Mouse (Mus musculus): ENCODE measurements around the gene Suds3.

Suds3 gene

DNA sequence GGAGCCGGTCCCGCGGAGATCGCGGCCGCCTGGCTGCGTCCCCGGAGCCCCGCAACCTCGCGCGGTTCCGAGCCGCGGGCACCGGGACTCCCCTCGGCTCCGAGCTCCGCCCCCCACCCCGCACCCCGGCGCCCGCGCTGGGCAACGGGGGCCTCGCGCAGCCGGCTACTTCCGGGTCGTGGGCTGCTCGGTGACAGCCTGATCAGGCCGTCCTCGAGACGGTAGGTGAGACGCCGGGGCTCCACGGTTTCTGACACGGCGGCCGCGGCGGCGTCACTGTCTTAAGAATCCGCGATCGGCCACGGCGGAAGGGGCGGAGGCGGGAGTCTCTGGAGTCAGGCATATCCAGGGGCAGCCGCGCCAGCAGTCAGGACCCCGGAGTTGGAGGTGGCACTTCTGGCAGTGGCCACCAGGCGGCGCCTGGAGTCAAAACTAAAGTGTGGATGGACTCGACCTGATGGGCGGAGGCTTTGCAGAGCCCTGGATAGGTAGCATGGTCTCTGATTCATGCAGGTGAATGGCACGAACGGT, at the start of gene Suds3:
Suds3 (minus strand) TSS at position 278 of the 531 bp plus-strand sequence.
- DNase-seq (ENCODE audit: low read depth, low spot score), result peak; percentile 87

DNA sequence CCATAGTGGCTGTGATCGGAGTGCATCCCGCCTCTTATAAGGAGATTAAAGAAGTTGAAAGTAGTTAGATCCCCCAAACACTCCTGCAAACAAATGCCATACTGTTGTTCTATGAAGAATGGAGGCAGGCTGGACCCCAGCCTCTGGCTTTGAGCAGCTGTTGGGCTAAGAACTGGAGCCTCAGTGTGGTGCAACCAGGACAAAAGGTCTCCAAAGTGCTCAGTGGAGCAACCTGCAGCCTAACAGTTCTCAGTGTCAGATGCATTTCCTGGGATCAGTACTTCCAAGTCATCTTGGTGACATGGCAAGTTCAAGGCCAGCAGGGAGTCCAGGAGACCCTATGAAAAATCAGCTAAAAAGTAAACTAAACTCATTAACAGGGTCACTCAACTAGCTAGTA, 49.0 kb upstream of the Suds3 start:
- no peak for DNase-seq (ENCODE audit: low read depth, low spot score)

GRCm38 (mm10) chr5:117164516-117164915, 48.6 kb upstream of the Suds3 start:
- DNase-seq (ENCODE audit: low read depth, low spot score), result no peak

- DNase-seq (ENCODE audit: low read depth, low spot score), result no peak
These were observed 47.9 kb upstream of the Suds3 start for GRCm38 (mm10) chr5:117163790-117164189.

GRCm38 (mm10) chr5:117160499-117160898, 44.6 kb upstream of the Suds3 start:
- no peak for DNase-seq (ENCODE audit: low read depth, low spot score)

DNA sequence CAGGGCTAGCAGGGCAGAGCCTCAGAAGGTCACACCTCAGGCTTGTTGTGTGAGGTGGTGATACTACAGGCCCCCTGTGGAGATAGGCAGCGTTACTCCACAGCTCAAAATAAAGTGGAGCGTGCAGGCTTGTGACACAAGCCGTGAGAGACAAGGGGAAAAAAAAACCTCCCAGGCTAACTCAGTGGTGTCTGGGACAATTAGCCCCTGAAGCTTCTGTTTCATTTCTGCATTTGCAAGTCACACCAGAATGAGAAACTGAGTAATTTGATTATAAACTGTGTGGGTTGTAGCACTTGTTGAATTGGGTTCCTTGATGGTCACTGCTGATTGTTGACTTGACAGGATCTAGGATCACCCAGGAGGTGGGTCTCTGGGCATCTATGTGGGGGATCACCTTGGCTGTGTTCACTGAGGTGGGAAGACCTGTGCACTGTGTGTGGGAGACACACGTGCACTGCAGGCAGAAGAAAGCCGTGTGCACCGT, 43.9 kb upstream of the Suds3 start:
- no peak for DNase-seq (ENCODE audit: low read depth, low spot score)

- DNase-seq (ENCODE audit: low read depth, low spot score), result no peak
These were observed 43.4 kb upstream of the Suds3 start for GRCm38 (mm10) chr5:117159326-117159725.

DNA sequence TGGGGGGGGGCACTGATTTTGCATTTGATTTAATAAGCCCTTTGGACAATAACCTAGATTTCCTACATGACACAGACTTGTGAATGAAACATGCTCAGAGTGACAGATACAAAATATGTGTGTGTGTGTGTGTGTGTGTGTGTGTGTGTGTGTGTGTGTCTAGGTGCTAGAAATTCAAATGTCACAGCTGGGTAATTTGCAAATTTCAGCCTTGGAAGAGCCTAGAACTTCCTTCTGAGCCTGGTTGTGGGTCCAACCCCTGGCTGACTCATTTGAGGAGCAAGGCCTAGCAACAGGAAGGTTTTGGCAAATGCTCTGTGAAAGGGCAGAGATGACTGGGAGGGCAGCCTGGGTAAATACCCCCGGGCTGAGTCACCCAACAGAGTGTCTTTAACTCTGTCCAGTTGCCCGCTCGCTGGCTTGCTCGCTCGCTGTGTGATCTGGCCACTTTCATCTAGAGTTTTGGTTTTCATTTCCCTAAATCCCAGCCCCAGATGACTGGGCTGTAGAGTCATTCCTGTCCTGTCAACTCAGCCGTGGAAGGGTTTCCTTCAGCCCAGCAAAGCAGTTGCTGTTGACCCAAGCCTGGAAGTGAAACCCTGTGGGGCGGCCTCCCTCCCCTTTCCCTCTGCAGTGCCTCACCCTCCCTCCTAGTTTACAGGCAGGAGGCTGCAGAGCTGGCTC, 42.6 kb upstream of the Suds3 start:
- DNase-seq (ENCODE audit: low read depth, low spot score), result peak; percentile 69

- peak; percentile 66 for DNase-seq (ENCODE audit: low read depth, low spot score)
These were observed 37.7 kb upstream of the Suds3 start for GRCm38 (mm10) chr5:117153527-117154091.

DNA sequence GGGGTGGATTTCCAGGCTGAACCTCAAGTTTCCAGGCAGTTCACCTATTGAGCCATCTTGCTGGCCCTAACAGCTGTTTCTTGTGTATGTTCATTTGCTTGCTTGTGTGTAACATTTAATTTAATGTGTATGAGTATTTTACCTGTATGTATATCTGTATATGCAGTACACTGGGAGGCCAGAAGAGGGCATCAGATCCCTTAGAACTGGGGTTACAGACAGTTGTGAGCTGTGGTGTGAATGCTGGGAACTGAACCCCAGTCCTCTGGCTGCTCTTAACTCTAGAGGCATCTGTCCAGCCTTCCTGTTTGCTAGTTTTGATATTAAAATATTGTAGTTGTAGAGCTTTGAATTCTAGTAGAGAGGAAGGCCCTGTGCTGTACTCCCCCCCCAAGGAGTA, 37.0 kb upstream of the Suds3 start:
- no peak for DNase-seq (ENCODE audit: low read depth, low spot score)

DNA sequence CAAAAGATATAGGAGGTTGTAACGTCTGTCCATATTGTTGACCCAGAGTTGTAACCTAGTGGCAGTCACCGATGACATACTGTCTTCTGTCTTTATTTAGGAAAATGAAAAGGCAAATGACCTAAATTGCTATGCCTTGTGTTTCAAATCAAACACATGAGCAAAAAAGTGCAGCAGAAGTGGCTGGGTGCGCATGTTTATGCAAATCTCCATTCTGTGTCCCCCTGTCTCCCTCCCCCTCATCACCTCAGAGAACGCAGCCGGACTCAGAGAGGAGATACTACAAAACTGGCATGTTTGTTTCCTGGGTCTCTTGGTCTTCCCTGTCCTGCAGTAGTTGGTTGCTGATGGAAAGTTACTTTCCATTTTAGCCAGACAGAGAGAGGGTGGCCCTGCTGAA, 34.2 kb upstream of the Suds3 start:
- DNase-seq (ENCODE audit: low read depth, low spot score), result no peak

DNA sequence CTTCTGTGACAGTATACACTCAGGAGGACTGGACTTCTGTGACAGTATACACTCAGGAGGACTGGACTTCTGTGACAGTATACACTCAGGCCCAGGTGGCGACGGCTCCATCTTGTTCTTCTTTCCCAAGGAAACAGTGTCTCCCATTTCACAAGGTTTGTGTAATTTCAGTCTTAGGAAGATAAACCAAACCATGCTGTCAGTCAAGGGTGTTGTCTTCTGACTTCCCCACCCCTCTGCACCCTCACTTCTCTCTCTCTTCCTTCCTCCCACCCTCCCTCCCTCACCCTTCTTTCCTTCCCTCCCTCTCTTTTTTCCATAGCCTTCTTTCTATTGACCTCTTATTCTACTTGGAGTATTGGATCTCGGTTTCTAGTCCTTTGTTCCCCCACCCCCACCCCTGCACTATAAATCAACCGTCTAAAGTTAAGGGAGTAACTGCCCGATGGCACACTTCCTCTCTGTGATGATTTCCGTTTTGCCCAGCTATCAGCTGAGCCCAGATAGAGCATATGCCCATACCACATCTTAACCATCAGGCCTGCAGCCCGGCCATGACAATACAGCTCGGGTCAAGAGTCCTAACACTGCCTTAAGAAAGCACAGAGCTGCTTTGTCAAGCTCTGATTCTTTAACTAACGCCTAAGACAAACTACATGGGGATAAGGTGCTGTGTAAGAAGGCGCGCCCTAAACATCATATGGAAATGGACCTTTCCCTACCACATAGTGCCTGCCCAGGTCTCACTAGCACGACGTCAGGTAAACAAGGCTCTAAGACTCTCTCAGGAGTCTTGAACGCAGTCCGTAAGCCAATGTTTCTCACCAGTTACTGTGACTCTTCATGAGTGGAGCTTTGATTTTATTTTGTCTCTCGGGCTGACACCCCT, 33.4 kb upstream of the Suds3 start:
- no peak for DNase-seq (ENCODE audit: low read depth, low spot score)

DNA sequence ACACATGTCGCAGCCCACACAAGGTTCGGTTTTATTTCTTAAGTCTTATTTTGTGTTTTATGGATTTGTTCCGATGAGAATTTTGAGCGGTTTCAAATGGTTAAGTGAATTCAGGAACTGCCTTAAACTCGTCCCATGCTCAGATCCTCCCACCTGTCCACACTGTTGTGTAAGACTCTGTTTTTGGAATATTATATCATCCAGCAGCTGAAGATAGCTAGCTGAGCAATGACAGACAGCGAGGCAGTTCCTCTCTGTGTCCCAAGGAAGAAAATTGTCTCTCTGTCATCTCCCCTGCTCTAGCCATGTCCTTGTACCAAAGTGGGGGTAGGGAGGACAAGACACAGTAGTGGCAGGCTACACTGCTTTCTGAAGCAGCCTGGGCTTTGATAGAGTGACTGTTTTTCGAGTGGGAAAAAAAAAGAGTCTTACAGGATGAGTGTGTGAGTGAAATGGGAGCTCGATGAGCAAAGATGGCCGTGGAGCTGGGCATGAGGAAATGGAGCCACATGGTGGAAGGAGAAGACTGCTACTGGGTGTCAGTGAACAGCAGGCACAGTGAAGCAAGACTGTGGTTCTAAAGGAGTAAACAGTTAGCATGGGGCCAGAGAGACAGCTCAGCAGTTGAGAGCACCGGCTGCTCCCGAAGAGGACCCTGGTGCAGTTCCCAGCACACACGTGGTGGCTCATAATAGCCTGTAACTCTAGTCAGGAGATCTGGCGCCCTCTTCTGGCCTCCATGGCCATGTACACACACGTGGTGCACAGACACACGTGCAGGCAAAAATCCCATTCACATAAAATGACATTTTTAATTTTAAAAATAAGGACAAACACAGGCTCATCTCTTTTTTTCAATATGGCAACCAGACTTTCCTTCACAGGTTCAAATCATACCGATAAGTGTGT, 31.5 kb upstream of the Suds3 start:
- peak; percentile 55 for DNase-seq (ENCODE audit: low read depth, low spot score)

DNA sequence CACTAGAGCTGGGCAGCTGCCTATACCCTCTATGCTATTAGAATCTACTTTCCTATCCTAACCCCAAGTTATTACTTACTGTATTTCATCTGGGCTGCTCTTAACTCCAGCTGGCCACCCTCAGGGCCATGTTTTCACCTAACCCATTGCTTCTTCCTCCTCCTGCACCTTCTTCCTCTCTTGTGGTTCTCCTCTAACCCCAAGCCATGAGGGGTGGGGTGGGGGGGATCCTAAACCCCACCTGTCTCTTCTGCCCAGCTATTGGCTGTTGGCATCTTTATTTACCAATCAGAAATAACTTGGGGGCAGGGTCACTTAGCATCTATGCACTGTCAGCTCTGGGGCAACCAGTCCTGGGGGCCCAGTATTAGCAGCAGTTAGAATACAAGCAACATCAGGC, 30.3 kb upstream of the Suds3 start:
- DNase-seq (ENCODE audit: low read depth, low spot score), result no peak

- no peak for DNase-seq (ENCODE audit: low read depth, low spot score)
These were observed 27.8 kb upstream of the Suds3 start for GRCm38 (mm10) chr5:117143721-117144135.

DNA sequence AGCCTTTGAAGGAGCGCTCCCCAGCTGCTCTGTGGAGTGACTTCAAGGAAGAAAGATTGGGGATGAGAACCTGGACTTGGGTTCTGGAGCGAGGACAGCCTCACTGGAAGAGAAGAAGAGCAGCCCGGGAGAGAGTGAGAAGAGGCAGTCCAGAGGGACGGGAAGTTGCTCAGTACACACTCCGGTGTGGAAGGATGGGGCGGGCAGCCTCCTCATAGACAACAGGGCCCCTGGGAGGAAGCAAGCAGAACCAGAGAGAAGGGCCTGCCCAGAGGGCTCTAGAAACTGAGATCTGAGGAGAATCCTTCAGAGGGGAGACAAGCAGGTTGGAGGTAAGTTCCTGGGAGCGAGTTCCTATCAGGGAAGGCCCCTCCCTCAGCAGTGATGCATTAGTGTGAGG, 24.5 kb upstream of the Suds3 start:
- no peak for DNase-seq (ENCODE audit: low read depth, low spot score)

- no peak for DNase-seq (ENCODE audit: low read depth, low spot score)
These were observed 23.9 kb upstream of the Suds3 start for GRCm38 (mm10) chr5:117139822-117140221.

GRCm38 (mm10) chr5:117138295-117138988, 22.5 kb upstream of the Suds3 start:
- peak; percentile 73 for DNase-seq (ENCODE audit: low read depth, low spot score)

GRCm38 (mm10) chr5:117137594-117137993, 21.7 kb upstream of the Suds3 start:
- DNase-seq (ENCODE audit: low read depth, low spot score), result no peak

- DNase-seq (ENCODE audit: low read depth, low spot score), result no peak
These were observed 21.1 kb upstream of the Suds3 start for GRCm38 (mm10) chr5:117137011-117137410.
